Mouse (Mus musculus): ENCODE measurements around the gene Vamp5. TPM values are rescaled to one million over a fixed set of nuclear protein-coding genes. Genes with fewer than 3 reads are reported as not detected.

The Vamp5 gene
- total RNA-seq, 1 experiment = 1.0 TPM

DNA sequence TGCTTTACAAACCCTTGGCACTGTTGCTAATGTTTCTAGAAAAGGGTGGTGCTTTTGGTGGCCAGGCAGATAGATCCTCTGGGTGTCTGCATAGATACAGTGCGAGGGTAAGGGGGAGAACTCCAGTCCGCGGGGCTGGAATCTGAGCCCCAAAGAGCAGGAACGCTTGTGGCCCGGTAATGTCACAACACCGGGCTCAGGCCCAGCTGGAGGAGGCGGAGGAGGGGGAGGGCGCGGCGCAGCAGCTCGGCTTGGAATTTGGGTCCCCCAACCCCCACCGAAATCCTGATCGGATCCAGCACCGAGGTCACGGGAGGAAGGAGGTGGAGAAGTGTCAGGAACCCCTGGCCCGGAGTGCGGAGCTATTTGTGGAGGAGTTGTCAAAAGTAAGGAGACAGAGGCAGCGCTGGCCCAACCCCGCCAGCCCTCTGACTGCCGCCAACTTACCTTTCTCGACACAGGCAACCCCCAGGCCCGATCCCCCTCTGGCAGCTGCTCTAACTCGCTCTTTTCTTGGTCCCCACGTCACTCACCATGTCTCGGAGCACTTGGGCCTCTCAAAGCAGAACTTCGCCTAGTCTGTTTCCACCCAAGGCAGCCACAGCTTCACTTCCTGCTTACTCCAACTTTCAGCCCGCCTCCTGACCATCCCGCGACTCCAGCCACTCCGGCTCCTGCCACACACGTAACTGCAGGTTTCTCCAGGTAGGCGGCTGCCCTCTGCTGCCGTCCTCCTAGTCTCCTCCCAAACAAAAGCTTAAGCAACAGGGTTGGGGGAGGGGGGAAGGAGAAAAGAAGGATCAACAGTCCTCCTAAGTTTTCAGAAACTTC is 9.9 kb upstream of the Vamp5 start, which contains the start of gene Vamp8:
Vamp8 (minus strand) TSS at position 763 of the 831 bp plus-strand sequence.
- Histone ChIP-seq H3K36me3 (ENCODE audit: control insufficient read depth, insufficient read depth, low read length, poor library complexity, severe bottlenecking) (no peaks in the 10 kb centered on the region), H3K27ac (ENCODE audit: insufficient read depth, low read depth, low read length, poor library complexity, severe bottlenecking) (peak within 1 kb of the TSS; percentile 60; the same call in 1 of the 2 replicates), H3K9ac (ENCODE audit: insufficient read depth, low read depth, low read length, poor library complexity, severe bottlenecking) (peak within 1 kb of the TSS; percentile 72), H3K9me3 (ENCODE audit: control insufficient read depth, insufficient read depth, low read depth, low read length) (no peaks in the 10 kb centered on the region), H3K4me1 (ENCODE audit: control insufficient read depth in 2 of 2, insufficient read depth in 2 of 2, low read length in 2 of 2, poor library complexity in 1 of 2) (peaks cover 3 to 4% of the 10 kb centered on the region in 2 experiments; a peak in 1 of 4 replicates), H3K4me3 (ENCODE audit: insufficient read depth in 1 of 2, low read depth in 1 of 2, low read length in 2 of 2, poor library complexity in 1 of 2, severe bottlenecking in 1 of 2) (peak within 1 kb of the TSS; percentile 67 to 89)
- peak; percentile 60 for DNase-seq (ENCODE audit: low read depth, low spot score)
- in situ Hi-C loops (cut with MboI; ENCODE audit: low sequenced_read_pairs in 2 of 2, unreplicated experiment in 2 of 2) = no loop called here
- TF ChIP-seq HCFC1 (IDR thresholded peaks at IDR 0.05; ENCODE audit: borderline replicate concordance, insufficient read depth, low read length) = no peak; the same call in 1 of the 2 replicates
- TF ChIP-seq ZC3H11A (IDR thresholded peaks at IDR 0.05; ENCODE audit: borderline replicate concordance, low read depth, low read length) = no peak

DNA sequence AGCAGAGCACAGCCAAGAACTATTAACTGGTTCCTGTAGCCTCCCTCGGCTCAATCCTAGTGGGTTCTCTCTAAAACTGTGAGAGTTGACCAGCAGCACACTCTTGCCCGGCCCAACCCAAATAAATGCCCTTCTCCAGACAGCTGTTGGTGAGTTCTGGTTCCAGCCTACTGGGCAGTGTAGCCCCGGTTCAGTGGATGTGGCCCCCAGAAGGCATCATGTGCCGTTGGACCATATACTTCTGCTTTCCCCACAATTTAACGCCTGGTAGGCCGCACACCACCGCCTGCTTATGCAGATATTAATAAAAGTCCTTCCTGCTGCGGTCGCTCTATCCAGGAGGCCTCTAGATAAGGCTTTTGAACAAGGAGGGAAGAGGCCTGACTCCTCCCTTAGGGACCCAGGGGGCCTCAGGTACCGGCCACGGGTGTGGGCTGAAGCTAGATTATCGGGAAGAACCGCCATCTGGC is 9.2 kb upstream of the Vamp5 start:
- Histone ChIP-seq H3K9me3 (ENCODE audit: control insufficient read depth, insufficient read depth, low read depth, low read length) (no peaks in the 10 kb centered on the region), H3K27ac (ENCODE audit: insufficient read depth, low read depth, low read length, poor library complexity, severe bottlenecking) (no peak overlapping the region), H3K4me1 (ENCODE audit: control insufficient read depth in 2 of 2, insufficient read depth in 2 of 2, low read length in 2 of 2, poor library complexity in 1 of 2) (peaks cover 3 to 4% of the 10 kb centered on the region in 2 experiments; a peak in 1 of 4 replicates), H3K4me3 (ENCODE audit: insufficient read depth in 1 of 2, low read depth in 1 of 2, low read length in 2 of 2, poor library complexity in 1 of 2, severe bottlenecking in 1 of 2) (peak overlapping the region; percentile 67 to 89), H3K9ac (ENCODE audit: insufficient read depth, low read depth, low read length, poor library complexity, severe bottlenecking) (peak overlapping the region; percentile 72), H3K36me3 (ENCODE audit: control insufficient read depth, insufficient read depth, low read length, poor library complexity, severe bottlenecking) (no peaks in the 10 kb centered on the region)
- no peak for DNase-seq (ENCODE audit: low read depth, low spot score)
- in situ Hi-C loops (cut with MboI; ENCODE audit: low sequenced_read_pairs in 2 of 2, unreplicated experiment in 2 of 2) = no loop called here
- TF ChIP-seq MAFK (IDR thresholded peaks at IDR 0.05; ENCODE audit: insufficient read depth, low read depth, low read length) (no peak), CHD2 (IDR thresholded peaks at IDR 0.05; ENCODE audit: low read depth, low read length) (no peak), ZNF384 (IDR thresholded peaks at IDR 0.05; ENCODE audit: low read depth, low read length) (no peak), ZC3H11A (IDR thresholded peaks at IDR 0.05; ENCODE audit: borderline replicate concordance, low read depth, low read length) (no peak), HCFC1 (IDR thresholded peaks at IDR 0.05; ENCODE audit: borderline replicate concordance, insufficient read depth, low read length) (no peak)

DNA sequence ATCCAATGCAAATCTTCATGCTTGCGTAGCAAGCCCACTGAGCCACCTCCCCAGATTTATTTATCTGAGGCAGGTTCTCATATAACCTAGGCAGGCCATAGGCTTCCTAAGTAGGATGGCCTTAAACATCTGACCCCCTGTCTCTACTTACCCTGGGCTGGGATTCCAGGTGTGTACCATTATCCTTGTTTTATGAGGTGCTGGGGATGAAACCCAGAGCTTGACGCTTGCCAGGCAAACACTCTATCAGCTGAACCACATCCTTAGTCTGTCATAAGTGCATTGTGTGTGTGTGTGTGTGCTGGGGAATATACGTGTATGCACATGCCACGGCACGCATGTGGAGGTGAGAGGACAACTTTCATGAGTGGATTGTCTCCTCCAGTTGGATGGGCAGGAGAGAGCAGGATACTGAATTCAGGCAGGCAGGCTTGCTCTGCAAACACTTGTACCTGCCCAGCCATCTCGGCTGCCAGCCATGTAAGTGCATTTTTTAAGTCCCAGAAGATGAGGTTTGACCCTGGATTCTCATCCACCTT is 8.6 kb upstream of the Vamp5 start:
- Histone ChIP-seq H3K27ac (ENCODE audit: insufficient read depth, low read depth, low read length, poor library complexity, severe bottlenecking) (no peak overlapping the region), H3K4me1 (ENCODE audit: control insufficient read depth in 2 of 2, insufficient read depth in 2 of 2, low read length in 2 of 2, poor library complexity in 1 of 2) (peaks cover 3 to 4% of the 10 kb centered on the region in 2 experiments; a peak in 1 of 4 replicates), H3K9ac (ENCODE audit: insufficient read depth, low read depth, low read length, poor library complexity, severe bottlenecking) (no peak overlapping the region), H3K9me3 (ENCODE audit: control insufficient read depth, insufficient read depth, low read depth, low read length) (no peaks in the 10 kb centered on the region), H3K4me3 (ENCODE audit: insufficient read depth in 1 of 2, low read depth in 1 of 2, low read length in 2 of 2, poor library complexity in 1 of 2, severe bottlenecking in 1 of 2) (no peak overlapping the region), H3K36me3 (ENCODE audit: control insufficient read depth, insufficient read depth, low read length, poor library complexity, severe bottlenecking) (no peaks in the 10 kb centered on the region)
- TF ChIP-seq HCFC1 (IDR thresholded peaks at IDR 0.05; ENCODE audit: borderline replicate concordance, insufficient read depth, low read length) (no peak), CHD2 (IDR thresholded peaks at IDR 0.05; ENCODE audit: low read depth, low read length) (no peak), MAFK (IDR thresholded peaks at IDR 0.05; ENCODE audit: insufficient read depth, low read depth, low read length) (no peak), ZC3H11A (IDR thresholded peaks at IDR 0.05; ENCODE audit: borderline replicate concordance, low read depth, low read length) (no peak), ZNF384 (IDR thresholded peaks at IDR 0.05; ENCODE audit: low read depth, low read length) (no peak)
- in situ Hi-C loops (cut with MboI; ENCODE audit: low sequenced_read_pairs in 2 of 2, unreplicated experiment in 2 of 2) = no loop called here
- no peak for DNase-seq (ENCODE audit: low read depth, low spot score)

DNA sequence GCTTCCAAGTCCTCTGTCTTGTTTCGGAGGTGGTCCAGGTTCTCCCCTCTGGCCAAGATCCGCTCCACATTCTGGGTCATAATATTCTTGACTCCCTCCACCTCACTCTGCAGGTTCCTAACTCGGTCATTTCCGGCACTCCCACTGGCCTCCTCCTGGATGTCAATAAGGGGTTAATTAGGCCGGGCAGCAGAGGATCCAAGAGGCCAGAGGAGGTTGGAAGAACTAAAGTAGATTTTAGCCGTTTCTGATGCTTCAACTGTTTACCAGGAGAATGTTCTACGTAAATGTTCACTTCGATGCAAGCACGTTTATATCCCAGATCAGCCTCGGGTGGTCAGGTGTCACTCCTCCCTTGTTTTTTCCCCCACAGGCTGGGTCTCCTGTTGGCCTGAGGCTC is 8.0 kb upstream of the Vamp5 start:
- H3K4me1 ChIP-seq (ENCODE audit: control insufficient read depth in 2 of 2, insufficient read depth in 2 of 2, low read length in 2 of 2, poor library complexity in 1 of 2) = peaks cover 3 to 4% of the 10 kb centered on the region in 2 experiments; a peak in 1 of 4 replicates
- in situ Hi-C loops (cut with MboI; ENCODE audit: low sequenced_read_pairs in 2 of 2, unreplicated experiment in 2 of 2) = no loop called here

More for the DNA sequence above, 8.0 kb upstream of the Vamp5 start:
- DNase-seq (ENCODE audit: low read depth, low spot score) = no peak
- Histone ChIP-seq H3K9me3 (ENCODE audit: control insufficient read depth, insufficient read depth, low read depth, low read length) (no peaks in the 10 kb centered on the region), H3K9ac (ENCODE audit: insufficient read depth, low read depth, low read length, poor library complexity, severe bottlenecking) (no peak overlapping the region), H3K36me3 (ENCODE audit: control insufficient read depth, insufficient read depth, low read length, poor library complexity, severe bottlenecking) (no peaks in the 10 kb centered on the region), H3K27ac (ENCODE audit: insufficient read depth, low read depth, low read length, poor library complexity, severe bottlenecking) (no peak overlapping the region), H3K4me3 (ENCODE audit: insufficient read depth in 1 of 2, low read depth in 1 of 2, low read length in 2 of 2, poor library complexity in 1 of 2, severe bottlenecking in 1 of 2) (no peak overlapping the region)
- TF ChIP-seq HCFC1 (IDR thresholded peaks at IDR 0.05; ENCODE audit: borderline replicate concordance, insufficient read depth, low read length) (no peak), ZNF384 (IDR thresholded peaks at IDR 0.05; ENCODE audit: low read depth, low read length) (no peak), CHD2 (IDR thresholded peaks at IDR 0.05; ENCODE audit: low read depth, low read length) (no peak), MAFK (IDR thresholded peaks at IDR 0.05; ENCODE audit: insufficient read depth, low read depth, low read length) (no peak), ZC3H11A (IDR thresholded peaks at IDR 0.05; ENCODE audit: borderline replicate concordance, low read depth, low read length) (no peak)

Data from ES-E14 (cell line).